Mouse (Mus musculus): ENCODE measurements around the gene Slpi.
"Not testable (repeated sequence)": the region's sequence is repeated elsewhere in the genome, so short reads cannot be mapped to it uniquely, and the experiment has no call there.

The Slpi gene

DNA sequence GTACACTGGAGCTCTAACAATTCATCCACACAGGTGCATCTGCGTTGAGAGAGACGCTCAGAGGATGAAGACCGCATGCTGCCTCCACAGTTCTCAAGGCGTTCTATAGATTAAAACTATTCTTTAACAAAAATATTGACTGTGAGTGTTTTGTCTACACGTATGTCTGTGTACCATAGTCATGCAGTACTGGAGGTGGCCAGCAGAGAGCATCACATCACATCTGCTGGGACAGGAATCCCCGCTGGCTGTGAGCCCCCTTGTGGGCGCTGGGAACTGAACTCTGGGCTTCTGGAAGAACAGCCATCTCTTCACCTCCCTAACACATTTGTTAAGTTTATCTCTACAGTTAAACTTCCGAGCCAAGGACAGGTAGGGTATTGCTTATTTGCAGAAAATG is 7.2 kb downstream of the Slpi start:
- in situ Hi-C loops (cut with MboI, MseI) = no loop called here

DNA sequence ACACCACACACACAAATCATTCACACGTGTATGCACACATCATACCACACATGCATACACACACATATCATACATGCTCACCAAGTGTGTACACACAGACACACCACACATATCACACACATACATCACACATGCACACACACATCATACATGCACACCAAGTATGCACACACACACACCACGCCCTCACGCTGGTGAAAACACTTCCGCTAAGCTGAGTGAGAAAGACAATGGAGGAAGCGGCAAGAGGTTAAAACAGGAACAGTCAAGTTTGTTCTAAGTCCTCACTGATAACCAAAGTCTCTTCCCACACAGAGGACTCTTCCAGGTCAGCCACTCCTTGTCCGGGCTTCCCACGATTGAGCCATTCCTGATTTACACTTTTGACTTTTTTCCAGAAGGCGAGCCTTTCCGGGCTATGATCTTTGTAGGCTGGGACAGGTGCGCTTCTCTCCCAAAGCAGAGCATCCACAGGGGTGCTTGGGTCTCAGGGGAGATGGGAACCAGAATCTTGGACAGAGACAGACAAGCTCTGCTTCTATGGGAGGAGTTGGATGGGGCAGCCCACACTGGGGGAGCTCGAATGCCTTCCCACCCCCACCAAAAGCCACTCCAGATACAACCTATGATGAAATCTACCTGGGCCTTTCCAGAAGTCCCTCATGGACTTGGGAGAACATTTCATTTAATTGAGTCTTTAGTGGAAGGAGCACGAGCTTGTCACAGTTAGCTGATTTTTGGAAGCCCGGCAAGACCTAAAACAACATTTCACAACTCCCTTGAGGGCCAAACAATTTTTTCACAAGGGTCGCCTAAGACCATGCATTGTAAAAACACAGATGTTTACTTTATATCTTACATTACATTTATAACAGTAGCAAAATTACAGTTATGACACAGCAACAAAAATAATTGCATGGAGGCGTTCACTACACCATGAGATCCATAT is 11.1 kb downstream of the Slpi start:
- in situ Hi-C loops (cut with MboI, MseI) = no loop called here

DNA sequence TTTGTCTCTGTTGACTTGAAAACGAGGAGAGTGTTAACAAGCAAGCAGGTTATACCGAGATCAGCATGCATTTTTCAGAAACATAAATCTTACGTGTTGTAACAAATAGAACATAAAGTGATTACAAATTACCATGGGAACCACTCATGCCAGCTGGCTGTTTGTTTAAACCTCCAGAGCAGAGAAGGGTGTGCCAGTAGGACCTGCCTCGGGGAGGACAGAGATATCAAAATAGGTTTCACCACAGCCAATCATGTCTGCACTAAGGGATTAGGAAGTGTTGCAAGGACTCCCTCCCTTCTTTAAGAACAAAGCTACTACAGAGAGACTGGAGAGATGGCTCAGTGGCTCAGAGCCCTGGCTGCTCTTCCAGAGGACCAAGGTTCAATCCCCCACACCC is 15.7 kb downstream of the Slpi start:
- in situ Hi-C loops (cut with MboI, MseI) = no loop called here

DNA sequence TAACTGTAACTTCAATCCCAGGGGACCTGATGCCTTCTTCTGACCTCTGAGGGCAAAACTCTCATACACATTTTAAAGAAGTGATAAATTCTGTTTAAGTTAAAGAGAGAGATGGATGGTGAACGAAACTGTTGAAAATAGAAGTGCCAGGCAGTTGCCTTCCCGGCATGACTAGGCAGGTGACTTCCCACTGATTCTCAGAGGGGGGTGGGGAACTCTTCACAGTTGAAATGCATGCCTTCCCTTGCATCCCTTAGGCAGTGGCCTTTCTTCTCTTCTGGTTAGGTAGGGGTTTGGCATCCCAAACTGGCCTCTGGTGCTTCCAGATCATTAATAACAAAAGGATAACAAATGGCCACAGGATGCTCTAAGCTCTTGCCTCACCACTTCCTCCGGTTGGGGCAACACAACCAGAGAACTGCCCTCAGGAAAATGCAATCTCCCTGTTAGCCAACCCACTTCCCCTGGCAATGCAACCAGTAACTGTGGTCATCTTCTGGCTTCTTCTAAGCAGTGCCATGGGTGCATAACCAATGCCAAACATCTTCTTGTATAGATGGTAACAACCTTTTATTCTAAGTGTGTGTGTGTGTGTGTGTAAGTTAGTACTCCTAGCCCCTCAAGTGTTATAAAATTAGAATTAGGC is 16.4 kb downstream of the Slpi start:
- in situ Hi-C loops (cut with MboI, MseI) = no loop called here

DNA sequence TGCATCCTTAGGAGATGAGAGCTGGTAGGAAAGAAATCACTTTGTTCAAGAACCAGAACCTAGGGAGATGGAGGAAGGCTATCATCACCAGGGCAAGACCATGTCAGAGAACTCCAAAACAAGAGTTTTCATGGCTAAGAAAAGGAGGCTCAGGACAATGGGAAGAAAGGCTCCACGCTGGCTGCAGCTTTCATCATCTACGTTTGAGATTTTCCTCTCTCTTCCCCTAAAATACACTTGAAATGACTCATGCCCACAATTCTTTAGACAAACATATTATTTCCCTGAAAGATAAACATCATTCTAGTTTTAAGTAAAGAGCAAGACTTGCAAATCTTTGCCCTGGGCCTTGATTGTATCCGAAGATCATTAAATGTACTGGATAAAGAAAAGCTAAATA is 17.5 kb downstream of the Slpi start:
- in situ Hi-C loops (cut with MboI, MseI) = no loop called here

DNA sequence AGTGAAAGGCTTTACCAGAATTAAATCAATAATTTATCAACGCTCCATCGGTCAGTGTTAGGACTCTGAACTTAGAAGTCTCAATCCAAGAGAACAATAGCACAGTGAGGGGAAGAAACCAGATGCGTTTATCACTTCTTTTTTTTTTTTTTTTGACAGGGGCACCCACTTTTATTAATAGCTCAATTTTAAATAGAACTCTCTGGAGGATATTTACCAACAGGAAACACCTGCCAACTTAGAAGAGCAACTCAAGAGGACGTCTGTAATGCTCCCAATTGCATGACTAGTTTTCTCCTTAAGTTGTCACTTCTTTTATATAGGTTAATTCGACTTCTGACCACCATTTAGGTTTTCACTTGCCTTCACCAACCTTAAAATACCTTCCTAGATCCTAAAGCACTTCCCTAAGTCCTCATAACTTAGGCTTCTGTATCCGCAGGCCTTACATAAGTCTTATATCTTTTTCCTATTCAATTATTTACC is 20.2 kb downstream of the Slpi start:
- in situ Hi-C loops (cut with MboI, MseI) = no loop called here

DNA sequence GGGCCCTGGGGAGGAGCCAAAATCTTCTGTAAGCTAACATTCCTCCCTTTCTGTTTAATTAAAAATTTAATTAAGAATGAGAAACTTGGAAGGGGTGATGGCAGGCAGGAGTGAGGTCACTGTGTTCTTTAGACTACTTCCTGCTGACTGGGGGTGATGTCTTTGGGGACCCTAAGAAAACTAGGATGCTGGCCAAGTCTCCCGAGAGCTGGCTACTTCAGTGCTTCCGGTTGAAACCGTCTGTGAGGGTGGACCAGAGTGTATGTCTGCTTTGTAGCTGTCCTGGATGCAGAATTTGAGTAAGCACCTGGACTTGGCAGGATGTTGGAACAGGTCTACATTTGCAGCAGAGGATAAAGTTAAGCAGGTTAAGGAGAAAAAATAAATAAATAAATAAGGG is 21.9 kb downstream of the Slpi start:
- in situ Hi-C loops (cut with MboI, MseI) = no loop called here

DNA sequence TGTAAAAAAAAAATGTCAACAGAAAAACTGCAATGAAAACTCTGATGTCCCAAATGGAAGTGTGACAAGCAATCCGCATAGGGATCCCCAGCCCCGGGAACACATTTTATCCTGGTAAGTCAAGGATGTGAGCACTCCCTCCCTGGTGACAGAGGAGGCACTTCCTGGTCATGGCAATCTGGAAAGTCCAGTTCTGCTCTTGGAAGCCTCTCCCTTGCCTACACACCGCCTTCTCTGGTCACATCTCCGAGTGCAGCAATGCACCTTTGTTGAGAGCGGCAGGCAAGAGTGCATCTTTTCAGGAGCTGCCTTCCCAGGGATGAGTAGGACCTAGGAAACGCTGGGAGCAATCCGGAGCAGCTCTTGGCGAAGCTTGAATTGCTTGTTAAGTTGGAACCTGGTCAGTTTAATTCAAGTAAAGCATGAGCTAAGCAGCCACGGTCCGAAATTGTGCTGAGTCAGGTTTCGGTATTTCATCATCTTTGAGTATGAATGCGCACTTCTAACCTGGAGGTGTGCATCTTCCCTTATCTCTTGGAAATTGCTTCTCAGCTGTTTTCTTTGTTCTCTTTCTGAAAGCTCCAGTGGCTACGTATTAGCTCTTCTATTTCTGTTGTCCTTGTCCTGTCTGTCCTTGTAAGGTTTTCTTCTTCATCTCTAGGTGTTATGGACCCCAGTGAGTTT is 27.8 kb downstream of the Slpi start:
- in situ Hi-C loops (cut with MboI, MseI) = no loop called here

DNA sequence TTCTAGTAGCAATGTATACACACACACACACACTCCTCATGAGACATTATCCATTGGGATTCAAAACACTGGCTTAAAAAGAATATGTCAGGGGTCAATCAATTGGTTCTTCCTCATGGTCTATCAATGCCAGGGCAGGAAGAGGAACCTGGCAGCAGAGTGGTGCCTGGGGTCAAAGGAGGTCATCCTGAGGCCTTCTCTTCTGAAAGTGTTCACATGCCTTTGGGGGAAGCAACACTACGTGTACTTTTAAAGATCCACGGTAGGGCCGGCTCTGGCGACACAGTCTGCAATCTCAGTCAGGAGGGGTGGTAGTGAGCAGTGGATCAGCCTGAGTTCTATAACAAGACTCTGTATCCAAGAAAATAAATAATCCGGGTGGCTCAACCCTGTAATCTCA is 29.2 kb downstream of the Slpi start:
- in situ Hi-C loops (cut with MboI, MseI) = no loop called here

DNA sequence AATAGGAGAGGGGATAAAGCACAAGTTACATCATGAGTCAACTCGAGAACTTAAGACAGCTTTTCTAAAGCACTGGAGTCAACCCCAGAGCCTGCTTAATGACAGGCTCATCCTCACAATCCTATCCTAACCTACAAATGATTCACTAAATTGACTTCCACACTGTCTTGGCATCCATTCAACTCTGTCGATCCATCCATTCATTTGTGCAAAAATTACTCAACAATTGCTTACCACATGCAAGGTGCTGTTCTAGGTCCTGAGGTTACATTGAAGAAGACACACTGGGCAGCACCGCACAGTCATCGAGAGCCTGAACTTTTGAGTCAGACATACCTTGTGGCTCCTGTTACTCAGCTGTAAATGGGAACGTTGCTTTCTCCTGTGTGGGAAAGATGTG is 29.9 kb downstream of the Slpi start:
- in situ Hi-C loops (cut with MboI, MseI) = no loop called here

DNA sequence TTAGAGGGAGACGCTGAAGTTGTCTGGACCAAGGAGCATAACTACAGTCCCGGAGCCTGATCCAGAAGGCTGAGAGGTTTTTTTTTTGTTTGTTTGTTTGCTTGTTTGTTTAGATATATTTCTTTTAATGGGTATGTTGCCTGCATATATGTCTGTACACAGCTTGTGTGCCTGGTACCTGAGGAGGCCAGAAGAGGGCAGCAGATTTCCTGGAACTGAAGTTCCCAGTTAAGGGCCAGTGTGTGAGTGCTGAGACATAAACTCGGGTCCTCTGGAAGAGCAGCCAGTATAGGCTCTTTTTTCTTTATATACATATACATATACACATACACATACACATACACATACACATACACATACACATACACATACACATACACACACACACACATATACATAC is 30.5 kb downstream of the Slpi start:
- in situ Hi-C loops (cut with MboI, MseI) = no loop called here

DNA sequence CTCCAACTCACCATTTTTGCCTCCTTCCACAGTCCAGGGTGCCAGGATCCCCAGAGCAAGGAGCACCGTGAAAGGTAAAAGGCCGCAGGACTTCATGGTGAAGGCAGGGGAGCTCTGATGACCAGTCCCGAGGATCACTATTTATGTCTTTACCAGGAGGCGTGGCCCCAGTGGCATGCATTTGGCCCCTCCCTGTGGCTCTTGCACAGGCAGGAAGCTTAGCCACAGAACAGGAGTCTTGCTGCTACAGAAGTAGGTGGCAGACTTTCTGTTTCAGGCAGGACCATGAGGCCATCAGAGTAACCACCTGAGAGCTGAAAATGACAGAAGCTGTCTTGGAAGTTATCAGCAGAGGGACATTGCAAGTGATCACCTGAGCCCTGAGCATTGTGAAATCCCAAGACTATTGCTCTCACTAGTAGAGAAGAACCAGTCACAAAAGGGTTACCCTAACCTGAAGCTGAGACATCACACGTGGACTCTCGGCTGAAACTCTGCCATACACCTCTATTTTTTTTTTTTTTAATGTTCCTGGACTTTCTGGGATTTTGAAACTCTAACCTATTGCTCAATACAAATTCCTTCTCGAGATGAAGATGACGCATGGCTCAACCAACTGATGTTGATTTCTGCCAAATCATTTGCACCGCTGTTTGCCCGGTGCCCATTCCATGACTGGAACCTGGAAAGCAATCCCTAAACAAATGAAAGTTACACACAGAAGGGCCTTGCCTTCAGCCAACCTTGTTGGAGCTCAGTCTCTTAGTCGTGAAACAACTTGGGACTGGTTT is 32.5 kb downstream of the Slpi start:
- in situ Hi-C loops (cut with MboI, MseI) = no loop called here

DNA sequence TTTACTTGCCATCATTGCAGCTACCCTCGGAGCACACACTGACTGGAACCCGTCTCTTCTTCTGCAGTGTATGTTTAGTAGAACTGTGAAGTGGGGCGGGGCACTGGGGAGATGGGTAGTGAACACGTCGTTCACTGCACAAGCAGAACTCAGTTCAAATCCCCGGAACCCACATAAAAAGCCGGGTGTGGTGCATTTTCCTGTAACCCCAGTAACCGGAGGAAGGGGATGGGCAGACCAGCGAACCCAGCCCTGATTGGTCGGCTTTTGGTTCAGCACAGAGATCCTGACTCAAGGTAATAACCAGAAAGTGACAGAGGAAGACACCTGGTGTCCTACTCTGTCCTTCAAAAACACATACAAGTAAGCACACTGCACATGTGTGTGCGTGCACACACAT is 35.5 kb downstream of the Slpi start:
- in situ Hi-C loops (cut with MboI, MseI) = no loop called here

DNA sequence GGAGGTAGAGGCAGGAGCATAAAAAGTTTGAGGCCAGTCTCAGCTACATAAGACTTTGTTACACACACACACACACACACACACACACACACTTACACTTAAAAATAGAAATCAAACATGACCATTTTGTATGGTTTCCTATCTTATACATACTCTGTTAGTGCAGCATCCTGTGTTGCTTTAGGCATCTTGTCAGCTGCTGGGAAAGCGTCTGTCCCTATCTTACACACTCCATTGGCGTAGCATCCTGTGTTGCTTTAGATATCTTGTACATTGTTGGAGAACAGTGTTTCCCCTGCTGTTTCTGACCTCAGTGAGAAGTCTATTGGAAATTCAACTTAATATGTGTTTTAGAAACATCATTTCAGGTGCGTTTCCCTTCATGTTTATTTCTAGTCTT is 36.2 kb downstream of the Slpi start:
- in situ Hi-C loops (cut with MboI, MseI) = no loop called here

DNA sequence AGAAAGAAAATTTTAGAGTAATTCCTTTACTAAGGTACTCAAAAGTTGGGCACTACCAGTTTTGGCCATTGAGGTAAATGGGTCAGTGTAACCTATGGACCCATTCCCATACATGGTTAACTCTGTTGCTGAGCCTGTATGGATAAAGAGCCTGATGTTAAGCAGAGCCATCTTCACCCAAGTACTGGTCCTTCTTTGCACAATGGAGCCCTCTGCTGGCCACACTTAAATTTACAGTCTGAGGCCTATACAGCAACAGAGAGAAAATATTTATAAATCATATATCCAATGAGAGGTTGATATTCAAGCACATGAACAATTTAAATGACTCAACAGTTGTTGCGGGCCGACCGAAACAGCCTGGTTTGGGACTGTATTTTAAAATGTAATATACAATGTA is 39.9 kb downstream of the Slpi start:
- in situ Hi-C loops (cut with MboI, MseI) = no loop called here

DNA sequence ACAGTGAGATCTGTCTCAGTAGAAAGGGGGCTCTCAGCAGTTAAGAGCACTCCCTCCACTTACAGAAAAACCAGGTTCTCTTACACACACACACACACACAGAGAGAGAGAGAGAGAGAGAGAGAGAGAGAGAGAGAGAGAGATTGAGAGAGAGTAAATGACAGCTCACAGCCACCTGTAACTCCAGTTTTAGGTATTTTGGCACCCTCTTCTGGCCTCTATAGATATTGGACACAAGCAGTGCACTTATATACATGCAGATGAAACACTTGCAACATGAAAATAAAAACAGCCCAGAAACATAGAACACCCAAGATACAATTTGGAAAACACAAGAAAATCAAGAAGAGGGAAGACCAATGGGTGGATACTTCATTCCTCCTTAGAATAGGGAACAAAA is 41.2 kb downstream of the Slpi start:
- in situ Hi-C loops (cut with MboI, MseI) = not testable (repeated sequence)

DNA sequence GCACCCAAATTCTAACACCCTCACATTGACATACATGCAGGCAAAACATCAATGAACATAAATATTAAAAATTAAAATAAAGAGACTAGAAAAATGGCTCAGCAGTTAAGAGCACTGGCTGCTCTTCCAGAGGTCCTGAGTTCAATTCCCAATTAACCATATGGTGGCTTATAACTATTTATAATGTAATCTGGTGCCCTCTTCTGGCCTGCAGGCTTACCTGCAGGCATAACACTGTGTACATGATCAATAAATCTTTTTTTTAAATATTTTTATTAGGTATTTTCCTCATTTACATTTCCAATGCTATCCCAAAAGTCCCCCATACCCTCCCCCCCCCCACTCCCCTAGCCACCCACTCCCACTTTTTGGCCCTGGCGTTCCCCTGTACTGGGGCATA is 45.2 kb downstream of the Slpi start:
- in situ Hi-C loops (cut with MboI, MseI) = not testable (repeated sequence)

DNA sequence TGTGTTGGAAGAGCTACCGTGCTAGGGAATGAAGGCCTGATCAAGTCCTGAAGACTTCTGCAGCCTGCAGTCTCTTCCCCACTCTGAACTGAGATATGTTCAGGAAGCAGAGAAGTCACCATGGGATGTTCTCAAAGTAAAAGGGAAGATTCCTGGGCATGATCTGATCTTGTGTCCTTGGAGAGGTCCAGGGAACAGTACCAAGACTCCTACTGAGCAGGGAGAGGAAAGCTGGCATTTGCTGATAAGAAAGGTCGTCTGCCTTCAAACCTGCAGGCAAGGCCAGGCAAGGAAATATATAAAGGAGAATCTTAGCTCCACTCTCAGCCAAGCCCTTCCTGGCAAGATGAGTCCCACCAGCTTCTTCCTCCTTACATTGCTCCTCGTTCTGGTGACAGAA is 56.5 kb downstream of the Slpi start, which contains the start of gene Svs5:
TSS of gene Svs5 (plus strand) at position 301 of the 400 bp plus-strand sequence.
- in situ Hi-C loops (cut with MboI, MseI) = not testable (repeated sequence)

DNA sequence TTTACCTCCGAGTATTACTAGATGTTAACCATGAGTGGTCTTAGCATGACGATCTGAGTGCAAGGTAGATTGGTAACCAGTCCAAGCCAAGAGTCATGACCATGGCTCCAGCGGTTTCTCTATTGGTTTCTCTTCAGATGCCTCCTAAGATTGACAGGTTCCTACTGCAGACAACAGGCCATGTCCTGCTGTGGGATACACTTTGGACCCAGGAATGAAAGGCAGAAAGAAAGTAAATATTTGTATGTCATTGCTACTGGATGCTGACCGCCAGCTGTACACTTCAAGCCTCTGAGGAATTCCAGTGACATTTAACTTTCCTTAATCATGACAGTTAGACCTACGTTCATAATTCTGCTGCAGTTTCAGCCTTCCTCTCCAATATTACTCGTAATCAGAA is 67.9 kb downstream of the Slpi start:
- in situ Hi-C loops (cut with MboI, MseI) = no loop called here

DNA sequence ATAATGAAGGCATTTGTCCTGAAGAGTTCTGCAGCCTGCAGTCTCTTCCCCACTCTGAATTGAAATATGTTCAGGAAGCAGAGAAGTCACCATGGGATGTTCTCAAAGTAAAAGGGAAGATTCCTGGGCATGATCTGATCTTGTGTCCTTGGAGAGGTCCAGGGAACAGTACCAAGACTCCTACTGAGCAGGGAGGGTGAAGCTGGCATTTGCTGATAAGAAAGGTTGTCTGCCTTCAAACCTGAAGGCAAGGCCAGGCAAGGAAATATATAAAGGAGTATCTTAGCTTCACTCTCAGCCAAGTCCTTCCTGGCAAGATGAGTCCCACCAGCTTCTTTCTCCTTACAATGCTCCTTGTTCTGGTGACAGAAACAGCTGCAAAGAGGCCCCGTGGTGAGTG is 72.4 kb downstream of the Slpi start, which contains the start of gene Svs6:
TSS of gene Svs6 (plus strand) at position 301 of the 400 bp plus-strand sequence.
- in situ Hi-C loops (cut with MboI, MseI) = not testable (repeated sequence)

DNA sequence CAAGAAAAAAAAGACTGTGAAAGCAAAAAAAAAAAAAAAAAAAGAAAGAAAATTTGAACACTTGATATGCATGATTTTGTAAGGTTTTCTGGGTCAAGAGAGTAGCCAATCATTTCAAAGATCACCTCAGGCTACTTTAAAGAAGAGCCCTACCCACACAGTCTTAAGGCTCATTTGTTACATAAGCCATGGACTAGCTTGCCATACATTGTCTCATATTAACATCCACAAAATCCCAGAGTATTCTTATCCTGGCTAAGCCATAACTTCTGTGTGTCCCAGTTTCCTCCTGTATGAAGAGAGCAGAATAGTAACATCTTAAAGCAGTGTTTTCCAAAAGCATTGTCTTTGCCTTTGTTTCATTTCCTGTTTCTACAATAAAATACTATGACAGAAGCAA is 73.4 kb downstream of the Slpi start:
- in situ Hi-C loops (cut with MboI, MseI) = not testable (repeated sequence)

Measured in T-helper 17 cell (primary cell).